Mouse (Mus musculus): ENCODE data around the gene Mfsd10. TPM values are rescaled to one million over a fixed set of nuclear protein-coding genes. Genes with fewer than 3 reads are reported as not detected.

Gene Mfsd10
- 72.2 and 76.5 TPM in 2 replicates for polyA plus RNA-seq (2016; fragmentation: Nextera tagmentation; extraction: Ambion mirVana)

DNA sequence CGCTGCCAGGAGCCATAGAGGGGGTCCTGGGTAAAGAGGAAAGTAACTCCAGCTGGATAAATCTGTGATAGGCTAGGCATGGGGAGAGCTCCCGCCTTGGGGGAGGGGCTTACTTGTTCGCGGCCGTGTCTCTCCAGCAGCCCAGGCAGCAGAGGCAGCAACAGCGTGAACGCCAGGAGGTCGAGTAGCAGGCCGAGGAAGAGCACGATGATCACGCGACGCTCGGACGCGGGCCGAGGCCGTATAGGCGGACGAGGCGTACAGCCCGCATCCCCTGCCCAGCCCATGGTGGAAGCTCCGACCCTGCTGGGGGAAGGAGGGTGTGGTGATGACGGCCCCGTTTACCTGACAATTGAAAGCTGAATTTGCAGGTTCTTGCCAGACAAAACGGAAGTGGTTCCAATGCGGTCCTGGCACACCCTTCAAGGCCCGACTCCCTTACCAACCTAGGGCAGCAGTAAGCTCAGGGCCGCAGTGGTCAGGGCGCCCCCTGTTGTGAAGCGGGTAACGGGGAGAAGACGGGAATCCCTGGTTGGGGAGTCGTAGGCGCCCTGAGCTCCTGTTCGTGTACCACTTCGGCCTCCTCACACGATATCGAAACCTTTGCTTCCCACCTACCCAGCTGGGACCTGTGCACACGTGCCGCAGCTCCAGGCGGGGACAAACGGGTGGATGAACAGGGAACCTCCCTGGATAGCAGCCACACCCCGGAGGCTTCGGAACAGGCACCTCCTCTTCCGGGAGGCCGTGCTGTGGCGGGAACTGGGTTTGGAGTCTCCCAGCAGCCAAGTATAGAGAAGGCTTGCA, at the start of gene Mfsd10:
TSS of gene Mfsd10 (minus strand) at position 732 of the 807 bp plus-strand sequence.
- Histone ChIP-seq H3K4me1 (replicated peaks) (peaks cover 22% of the 10 kb centered on the region), H3K27me3 (replicated peaks) (no peaks in the 10 kb centered on the region), H3K4me3 (peak within 1 kb of the TSS; percentile 66), H3K9me3 (replicated peaks) (no peaks in the 10 kb centered on the region), H3K36me3 (peaks cover 79% of the 10 kb centered on the region), H3K4me2 (peak within 1 kb of the TSS; percentile 92), H3K9ac (peak within 1 kb of the TSS; percentile 77), H3K27ac (ENCODE audit: poor library complexity, severe bottlenecking) (peak within 1 kb of the TSS; percentile 84)
- WGBS: under 1% methylated on average over 48 of the region's 48 CpGs
- peak; percentile 83 for ATAC-seq (ENCODE audit: insufficient number of reproducible peaks, low FRiP score)

DNA sequence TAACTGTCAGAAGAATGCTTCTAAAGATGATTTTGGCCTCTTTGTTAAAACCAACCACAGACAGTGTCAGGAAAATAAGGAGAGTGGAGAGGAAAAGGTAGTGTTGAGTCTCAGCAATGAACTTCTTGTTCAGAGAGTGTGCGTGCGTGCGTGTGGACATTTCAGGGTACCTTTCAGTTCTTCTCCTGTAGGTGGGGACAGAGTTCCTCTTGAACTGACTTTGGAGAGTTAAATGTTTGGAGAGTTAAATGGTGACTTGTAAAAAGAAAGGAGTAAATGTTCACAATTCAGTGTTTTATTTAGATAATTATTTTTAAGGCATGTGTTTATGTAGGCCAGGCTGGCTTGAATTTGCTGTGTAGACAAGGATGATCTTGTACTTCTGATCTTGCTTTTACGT, 33.3 kb upstream of the Mfsd10 start:
- Histone ChIP-seq H3K4me3 (no peak overlapping the region), H3K9me3 (replicated peaks) (no peaks in the 10 kb centered on the region), H3K4me1 (replicated peaks) (no peaks in the 10 kb centered on the region), H3K36me3 (peaks cover 18% of the 10 kb centered on the region), H3K27ac (ENCODE audit: poor library complexity, severe bottlenecking) (no peak overlapping the region), H3K27me3 (replicated peaks) (no peaks in the 10 kb centered on the region), H3K9ac (no peak overlapping the region), H3K4me2 (no peak overlapping the region)
- no peak for ATAC-seq (ENCODE audit: insufficient number of reproducible peaks, low FRiP score)
- 79% methylated on average over 4 of the region's 4 CpGs for WGBS

DNA sequence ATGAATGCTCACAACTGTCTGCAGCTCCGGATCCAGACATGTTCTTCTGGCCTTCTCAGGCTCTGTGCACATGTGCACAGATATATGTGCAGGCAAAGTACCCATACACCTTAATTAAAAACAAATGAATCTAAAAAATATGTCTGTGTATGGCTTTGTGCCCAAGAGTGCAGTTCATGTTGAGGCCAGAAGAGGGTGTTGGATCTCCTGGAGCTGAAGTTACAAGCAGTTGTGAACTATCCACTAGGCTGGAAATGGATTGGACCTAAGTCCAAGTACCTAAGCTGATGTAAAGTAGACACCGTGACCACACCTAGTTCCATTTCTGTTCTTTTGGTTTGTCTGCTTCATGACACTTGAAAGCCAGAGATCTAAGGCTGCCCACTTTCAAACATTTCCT, 32.5 kb upstream of the Mfsd10 start:
- no peak for ATAC-seq (ENCODE audit: insufficient number of reproducible peaks, low FRiP score)
- Histone ChIP-seq H3K4me1 (replicated peaks) (no peaks in the 10 kb centered on the region), H3K36me3 (peaks cover 18% of the 10 kb centered on the region), H3K4me3 (no peak overlapping the region), H3K9me3 (replicated peaks) (no peaks in the 10 kb centered on the region), H3K4me2 (no peak overlapping the region), H3K9ac (no peak overlapping the region), H3K27me3 (replicated peaks) (no peaks in the 10 kb centered on the region), H3K27ac (ENCODE audit: poor library complexity, severe bottlenecking) (no peak overlapping the region)
- WGBS: 69% methylated on average over 2 of the region's 2 CpGs

DNA sequence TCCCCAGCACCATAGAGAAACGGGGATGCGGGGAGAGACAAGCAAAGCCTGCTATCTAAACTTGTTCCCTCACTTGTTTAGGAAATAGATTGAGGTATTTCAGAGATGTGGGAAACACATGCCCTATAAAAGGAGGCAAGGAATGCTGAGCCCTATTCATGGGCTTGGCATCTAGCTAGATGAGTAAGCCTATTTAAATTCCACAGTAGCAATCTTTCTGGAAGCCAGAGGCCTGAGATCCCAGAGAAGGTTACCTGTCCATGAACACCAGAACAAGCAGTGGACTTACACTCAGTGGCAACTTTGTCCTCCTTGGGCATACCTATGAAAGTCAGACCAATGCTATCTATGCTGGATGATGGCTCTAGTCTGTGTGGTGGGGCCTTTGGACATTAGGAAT, 26.2 kb upstream of the Mfsd10 start:
- Histone ChIP-seq H3K4me2 (no peak overlapping the region), H3K27me3 (replicated peaks) (no peaks in the 10 kb centered on the region), H3K4me3 (no peak overlapping the region), H3K36me3 (no peaks in the 10 kb centered on the region), H3K9ac (no peak overlapping the region), H3K9me3 (replicated peaks) (no peaks in the 10 kb centered on the region), H3K4me1 (replicated peaks) (peaks cover 9% of the 10 kb centered on the region), H3K27ac (ENCODE audit: poor library complexity, severe bottlenecking) (no peak overlapping the region)
- 79% methylated on average over 2 of the region's 2 CpGs for WGBS
- no peak for ATAC-seq (ENCODE audit: insufficient number of reproducible peaks, low FRiP score)

DNA sequence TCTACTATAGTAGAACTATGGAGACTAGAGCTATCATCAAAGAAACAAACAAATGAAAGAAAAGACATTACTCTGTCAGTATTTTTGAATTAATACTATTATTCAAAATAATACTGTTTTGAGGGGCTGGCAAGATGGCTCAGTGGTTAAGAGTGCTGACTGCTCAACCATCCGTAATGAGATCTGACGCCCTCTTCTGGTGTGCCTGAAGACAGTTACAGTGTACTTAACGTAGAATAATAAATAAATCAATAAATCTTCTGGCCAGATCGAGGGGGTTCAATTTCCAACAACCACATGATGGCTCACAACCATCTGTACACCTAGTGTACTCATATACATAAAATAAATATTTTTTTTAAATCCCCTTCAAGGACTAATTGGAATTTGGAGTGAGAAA, 24.9 kb upstream of the Mfsd10 start:
- no peak overlapping the region for H3K4me2 ChIP-seq
- H3K27me3 ChIP-seq (replicated peaks): no peaks in the 10 kb centered on the region
- peaks cover 7% of the 10 kb centered on the region; the same call in 1 of the 2 replicates for H3K36me3 ChIP-seq
- H3K9ac ChIP-seq: no peak overlapping the region
- H3K27ac ChIP-seq (ENCODE audit: poor library complexity, severe bottlenecking): no peak overlapping the region
- H3K9me3 ChIP-seq (replicated peaks): no peaks in the 10 kb centered on the region
- no peak overlapping the region for H3K4me3 ChIP-seq
- WGBS: 78% methylated on average over 4 of the region's 4 CpGs
- peaks cover 9% of the 10 kb centered on the region for H3K4me1 ChIP-seq (replicated peaks)
- ATAC-seq (ENCODE audit: insufficient number of reproducible peaks, low FRiP score): no peak

DNA sequence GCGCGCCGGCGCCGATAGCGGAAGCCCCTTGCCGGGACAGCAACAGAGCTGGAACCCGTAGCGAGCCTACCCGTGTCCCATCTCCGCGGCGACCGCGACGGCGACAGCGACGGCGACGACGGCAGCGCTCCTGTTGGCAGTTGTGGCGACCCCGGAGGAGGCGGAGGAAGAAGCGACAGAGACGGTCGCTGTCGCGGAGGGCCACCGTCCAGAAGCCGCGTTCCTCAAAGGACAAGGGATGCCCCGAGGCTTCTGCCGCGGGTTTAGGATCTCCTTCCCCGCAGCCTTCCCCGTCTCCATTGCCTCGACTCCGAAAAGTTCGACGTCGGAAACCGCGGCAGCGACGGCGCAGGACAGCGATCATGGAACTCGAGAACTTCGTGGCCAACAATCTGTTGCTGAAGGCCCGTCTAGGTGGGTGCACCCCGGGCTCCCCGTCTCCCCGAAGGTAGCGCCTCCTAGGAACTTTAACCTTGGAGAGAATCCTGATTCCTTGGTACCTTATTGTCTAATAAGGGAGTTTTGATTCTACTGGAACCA, 23.6 kb upstream of the Mfsd10 start:
- H3K4me2 ChIP-seq: peak overlapping the region; percentile 70
- under 1% methylated on average over 56 of the region's 57 CpGs for WGBS
- H3K27ac ChIP-seq (ENCODE audit: poor library complexity, severe bottlenecking): peak overlapping the region; percentile 88
- no peaks in the 10 kb centered on the region for H3K9me3 ChIP-seq (replicated peaks)
- H3K9ac ChIP-seq: peak overlapping the region; percentile 75
- peaks cover 9% of the 10 kb centered on the region for H3K4me1 ChIP-seq (replicated peaks)
- peak overlapping the region; percentile 75 for H3K4me3 ChIP-seq
- no peak for ATAC-seq (ENCODE audit: insufficient number of reproducible peaks, low FRiP score)
- H3K27me3 ChIP-seq (replicated peaks): no peaks in the 10 kb centered on the region
- peaks cover 16% of the 10 kb centered on the region for H3K36me3 ChIP-seq

DNA sequence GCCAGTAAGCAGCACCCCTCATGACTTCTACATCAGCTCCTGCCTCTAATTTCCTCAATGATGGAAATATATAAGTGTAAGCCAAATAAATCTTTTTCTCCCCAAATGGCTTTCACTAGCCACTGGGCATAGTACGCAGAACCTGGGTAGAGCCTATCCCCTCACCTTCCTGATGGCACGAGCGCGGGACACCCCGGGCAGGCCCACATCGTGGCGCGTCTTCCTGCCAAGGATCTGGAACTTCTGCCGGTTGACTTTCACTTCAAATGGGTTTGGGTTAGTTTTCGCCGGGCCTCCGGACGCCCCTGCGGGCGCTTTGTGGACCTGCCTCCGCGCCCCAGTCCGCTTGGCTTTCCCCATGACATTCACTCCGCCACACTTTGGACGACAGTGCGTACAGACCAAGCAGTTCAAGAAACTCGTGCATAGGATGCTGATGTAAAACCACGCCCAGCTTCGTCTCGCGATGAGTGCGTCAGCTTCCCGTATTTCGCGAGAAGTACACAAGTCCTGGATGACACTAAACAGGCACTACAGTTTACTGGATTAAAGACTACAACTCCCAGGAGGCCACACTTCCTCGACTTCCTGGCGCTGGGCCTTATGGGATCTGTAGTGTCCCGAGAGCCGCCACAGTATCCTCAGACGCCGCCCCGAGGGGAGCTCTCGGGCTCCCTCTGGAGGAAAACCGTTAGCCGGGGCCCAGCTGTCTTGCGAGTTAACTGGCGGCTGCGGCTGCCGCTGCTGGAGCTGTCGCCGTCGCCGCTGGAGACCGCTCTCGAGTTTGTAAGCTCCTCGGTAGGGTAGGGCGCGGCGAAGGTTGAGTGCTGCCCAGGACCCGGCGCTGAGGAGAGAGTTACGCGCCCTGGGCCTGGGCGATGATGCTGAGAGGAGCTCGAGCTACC, 22.9 kb upstream of the Mfsd10 start, which contains the start of the genes Nop14 and Grk4:
TSS of gene Nop14 (minus strand) at position 463 of the 905 bp plus-strand sequence.
TSS of gene Grk4 (plus strand) at position 694 of the 905 bp plus-strand sequence.
- under 1% methylated on average over 60 of the region's 60 CpGs for WGBS
- peak; percentile 100 for ATAC-seq (ENCODE audit: insufficient number of reproducible peaks, low FRiP score)
- Histone ChIP-seq H3K4me1 (replicated peaks) (peaks cover 14% of the 10 kb centered on the region), H3K27ac (ENCODE audit: poor library complexity, severe bottlenecking) (peak within 1 kb of the TSS; percentile 88), H3K9me3 (replicated peaks) (no peaks in the 10 kb centered on the region), H3K36me3 (peaks cover 24% of the 10 kb centered on the region), H3K4me2 (peak within 1 kb of the TSS; percentile 73), H3K9ac (peak within 1 kb of the TSS; percentile 76), H3K4me3 (peak within 1 kb of the TSS; percentile 75), H3K27me3 (replicated peaks) (no peaks in the 10 kb centered on the region)

DNA sequence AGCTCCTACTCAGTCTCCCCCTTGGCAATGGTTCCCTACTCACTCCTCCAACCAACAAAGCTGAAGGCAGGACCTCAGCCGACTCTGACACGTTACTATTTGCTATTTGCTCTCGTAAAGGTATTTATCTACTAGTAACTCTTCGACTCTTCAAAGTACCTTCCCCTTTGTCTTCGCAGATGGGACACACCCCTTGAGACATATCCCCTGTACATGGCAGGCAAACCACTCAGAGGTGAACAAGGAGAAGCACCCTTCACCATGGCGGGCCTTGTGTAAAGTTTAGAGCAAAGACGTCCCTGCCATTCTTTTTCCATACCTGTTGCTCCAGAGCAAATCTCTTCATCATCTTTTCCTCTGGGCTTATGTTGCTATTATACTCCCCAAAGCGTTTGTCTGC, 20.5 kb upstream of the Mfsd10 start:
- H3K36me3 ChIP-seq: peaks cover 46% of the 10 kb centered on the region

DNA sequence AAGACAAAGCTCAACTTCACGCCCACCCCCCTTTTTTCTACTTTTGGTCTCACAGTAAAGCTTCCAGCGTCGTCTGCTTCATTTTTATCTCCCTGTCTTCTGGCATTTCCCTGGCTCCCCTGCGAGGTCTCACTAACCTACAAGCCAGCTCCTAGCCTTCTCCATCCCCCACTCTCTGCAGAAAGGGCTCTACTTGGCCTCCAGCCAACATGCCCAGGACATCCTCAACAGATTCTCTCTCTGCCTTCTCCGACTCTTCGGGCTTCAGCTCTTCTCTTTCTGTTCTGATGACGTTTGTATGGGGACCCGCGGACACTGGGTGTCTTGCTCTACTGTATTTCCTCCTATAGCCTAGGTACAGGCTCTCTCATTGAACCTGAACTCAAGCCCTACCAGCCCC, 17.9 kb upstream of the Mfsd10 start:
- H3K9ac ChIP-seq: no peak overlapping the region
- WGBS: 54% methylated on average over 9 of the region's 9 CpGs
- H3K4me1 ChIP-seq (replicated peaks): peaks cover 19% of the 10 kb centered on the region

More for the DNA sequence above, 20.5 kb upstream of the Mfsd10 start:
- Histone ChIP-seq H3K4me3 (no peak overlapping the region), H3K9ac (no peak overlapping the region), H3K27ac (ENCODE audit: poor library complexity, severe bottlenecking) (no peak overlapping the region), H3K27me3 (replicated peaks) (no peaks in the 10 kb centered on the region), H3K4me2 (no peak overlapping the region), H3K4me1 (replicated peaks) (peaks cover 22% of the 10 kb centered on the region), H3K9me3 (replicated peaks) (no peaks in the 10 kb centered on the region)
- ATAC-seq (ENCODE audit: insufficient number of reproducible peaks, low FRiP score): no peak
- WGBS: 88% methylated on average over 8 of the region's 8 CpGs

DNA sequence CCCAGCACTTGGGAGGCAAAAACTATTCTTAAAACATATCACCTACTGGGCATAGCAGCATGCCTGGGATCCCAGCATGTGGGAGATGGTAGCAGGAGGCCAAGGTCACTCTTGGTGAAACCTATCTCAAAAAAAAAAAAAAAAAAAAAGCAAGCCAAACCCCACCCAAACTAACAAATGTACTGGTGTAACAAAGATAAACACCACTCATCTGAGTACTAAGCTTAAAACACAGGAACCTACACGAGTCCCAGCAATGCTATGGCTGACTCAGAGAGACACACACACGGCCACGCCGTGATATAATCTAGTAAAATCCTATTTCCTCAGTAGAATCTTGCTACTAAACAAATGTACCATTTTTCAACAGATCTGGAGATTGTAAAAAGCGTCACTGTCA, 15.9 kb upstream of the Mfsd10 start:
- H3K9ac ChIP-seq: no peak overlapping the region
- no peaks in the 10 kb centered on the region for H3K9me3 ChIP-seq (replicated peaks)
- no peak for ATAC-seq (ENCODE audit: insufficient number of reproducible peaks, low FRiP score)
- H3K36me3 ChIP-seq: peaks cover 90% of the 10 kb centered on the region
- H3K4me2 ChIP-seq: no peak overlapping the region
- peaks cover 13% of the 10 kb centered on the region for H3K4me1 ChIP-seq (replicated peaks)
- no peak overlapping the region for H3K4me3 ChIP-seq
- no peak overlapping the region for H3K27ac ChIP-seq (ENCODE audit: poor library complexity, severe bottlenecking)
- WGBS: 88% methylated on average over 5 of the region's 5 CpGs
- no peaks in the 10 kb centered on the region for H3K27me3 ChIP-seq (replicated peaks)

More for the DNA sequence above, 17.9 kb upstream of the Mfsd10 start:
- peaks cover 73% of the 10 kb centered on the region for H3K36me3 ChIP-seq
- no peak overlapping the region for H3K4me3 ChIP-seq
- no peak overlapping the region for H3K27ac ChIP-seq (ENCODE audit: poor library complexity, severe bottlenecking)
- no peak overlapping the region for H3K4me2 ChIP-seq
- no peaks in the 10 kb centered on the region for H3K9me3 ChIP-seq (replicated peaks)
- no peak for ATAC-seq (ENCODE audit: insufficient number of reproducible peaks, low FRiP score)
- H3K27me3 ChIP-seq (replicated peaks): no peaks in the 10 kb centered on the region

DNA sequence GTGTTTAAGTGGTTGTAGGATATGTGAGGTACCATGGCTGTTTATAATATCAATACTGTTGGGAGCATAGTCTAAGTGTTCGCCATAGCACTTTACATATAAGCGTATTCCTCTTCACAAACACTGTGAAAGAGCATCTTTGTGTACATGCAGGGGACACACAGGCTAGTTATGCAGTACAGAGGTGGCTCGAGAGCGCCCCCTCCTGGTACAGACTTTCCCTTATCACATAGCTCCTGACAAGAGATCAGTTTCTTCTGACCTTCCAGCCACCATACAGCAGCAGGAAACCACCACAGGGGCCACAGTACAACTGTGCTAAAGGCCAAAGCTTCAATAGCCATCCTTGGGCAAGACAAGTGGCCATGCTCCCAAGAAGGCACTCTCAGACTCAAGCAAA, 10.6 kb upstream of the Mfsd10 start:
- Histone ChIP-seq H3K27ac (ENCODE audit: poor library complexity, severe bottlenecking) (no peak overlapping the region), H3K4me3 (no peak overlapping the region), H3K27me3 (replicated peaks) (no peaks in the 10 kb centered on the region), H3K9me3 (replicated peaks) (no peaks in the 10 kb centered on the region), H3K4me2 (no peak overlapping the region), H3K36me3 (peaks cover 93% of the 10 kb centered on the region), H3K9ac (no peak overlapping the region), H3K4me1 (replicated peaks) (no peaks in the 10 kb centered on the region)
- 48% methylated on average over 4 of the region's 4 CpGs for WGBS
- ATAC-seq (ENCODE audit: insufficient number of reproducible peaks, low FRiP score): no peak

All from heart, embryonic 12.5 days (tissue).